Mouse (Mus musculus) limb, embryonic 12.5 days (tissue): ENCODE data around the gene Dgkg. TPM values are rescaled to one million over a fixed set of nuclear protein-coding genes. Genes with fewer than 3 reads are reported as not detected.

ENCODE experiments used
- ATAC-seq: fragments of 200-750 bp; cut with Nextera tagmentation; 2 replicates; pipeline ENCODE4 v1.8.0; 2017; ENCODE audit warnings: low read depth, moderate TSS enrichment; ENCODE audit not compliant: insufficient number of reproducible peaks, insufficient read depth, low FRiP score, low TSS enrichment
- H3K27ac ChIP-seq: fragments of 300-500 bp; sonication (generic); 2 replicates; pipeline ENCODE4 v1.5.1; 2016; ENCODE audit warnings: mild to moderate bottlenecking, moderate library complexity
- H3K27me3 ChIP-seq: fragments of 300-500 bp; sonication (generic); 2 replicates; pipeline ENCODE4 v1.6.1; 2016; ENCODE audit warnings: mild to moderate bottlenecking, moderate library complexity
- H3K36me3 ChIP-seq: fragments of 300-500 bp; sonication (generic); 2 replicates; pipeline ENCODE4 v1.6.1; 2016; ENCODE audit warnings: mild to moderate bottlenecking, moderate library complexity
- H3K4me1 ChIP-seq: fragments of 300-500 bp; sonication (generic); replicated peaks from 2 replicates; pipeline ENCODE4 v1.6.1; 2016
- H3K4me2 ChIP-seq: fragments of 300-500 bp; sonication (generic); 2 replicates; pipeline ENCODE4 v1.6.1; 2016; ENCODE audit warnings: mild to moderate bottlenecking, moderate library complexity
- H3K4me3 ChIP-seq: fragments of 300-500 bp; sonication (generic); replicated peaks from 2 replicates; pipeline ENCODE4 v1.5.1; 2016; ENCODE audit warnings: mild to moderate bottlenecking
- H3K9ac ChIP-seq: fragments of 300-500 bp; sonication (generic); replicated peaks from 2 replicates; pipeline ENCODE4 v1.6.1; 2016; ENCODE audit warnings: mild to moderate bottlenecking, moderate library complexity
- H3K9me3 ChIP-seq: fragments of 300-500 bp; sonication (generic); 2 replicates; pipeline ENCODE4 v1.6.1; 2016; ENCODE audit warnings: mild to moderate bottlenecking, moderate library complexity
- WGBS: fragments of 180-500 bp; shearing (Covaris S2); methylation state at CpG from one replicate; pipeline ENCODE4 v1.1.7; 2016; 5-methylcytosine and 5-hydroxymethylcytosine counted together
- polyA plus RNA-seq: library from polyadenylated mRNA; unstranded; fragments of >200 nt; fragmentation: Nextera tagmentation; extraction: Ambion mirVana; gene quantifications from 2 replicates; pipeline ENCODE4 v1.2.1, GENCODE M21; 2016

The Dgkg gene
- polyA plus RNA-seq, 1 experiment from 2014 or later = 0.30 TPM

- Histone ChIP-seq H3K4me2 (no peak overlapping the region), H3K4me3 (no peak overlapping the region), H3K27me3 (no peaks in the 10 kb centered on the region), H3K9me3 (no peaks in the 10 kb centered on the region), H3K4me1 (peaks cover 24% of the 10 kb centered on the region), H3K9ac (no peak overlapping the region), H3K36me3 (no peaks in the 10 kb centered on the region), H3K27ac (no peak overlapping the region)
- WGBS = 79% methylated on average over 9 of the region's 9 CpGs
- no peak for ATAC-seq
Measured at GRCm38 (mm10) chr16:22510861-22511637, 146.0 kb downstream of the Dgkg start.

- Histone ChIP-seq H3K27ac (no peak overlapping the region), H3K9me3 (no peaks in the 10 kb centered on the region), H3K27me3 (no peaks in the 10 kb centered on the region), H3K4me1 (peaks cover 22% of the 10 kb centered on the region), H3K4me3 (no peak overlapping the region), H3K4me2 (no peak overlapping the region), H3K36me3 (no peaks in the 10 kb centered on the region), H3K9ac (no peak overlapping the region)
- 75% methylated on average over 5 of the region's 5 CpGs for WGBS
- ATAC-seq = no peak
Measured at GRCm38 (mm10) chr16:22508936-22509563, 148.0 kb downstream of the Dgkg start.

GRCm38 (mm10) chr16:22505656-22506055 is 151.4 kb downstream of the Dgkg start:
- ATAC-seq = no peak
- Histone ChIP-seq H3K4me1 (peaks cover 23% of the 10 kb centered on the region), H3K36me3 (no peaks in the 10 kb centered on the region), H3K27me3 (no peaks in the 10 kb centered on the region), H3K4me2 (no peak overlapping the region), H3K9me3 (no peaks in the 10 kb centered on the region), H3K9ac (no peak overlapping the region), H3K4me3 (no peak overlapping the region), H3K27ac (no peak overlapping the region)
- 63% methylated on average over 6 of the region's 6 CpGs for WGBS

- WGBS = 25% methylated on average over 8 of the region's 8 CpGs
- Histone ChIP-seq H3K36me3 (no peaks in the 10 kb centered on the region), H3K4me3 (no peak overlapping the region), H3K27me3 (no peaks in the 10 kb centered on the region), H3K27ac (0 out of 2 replicates have a peak overlapping the region, but pooled peaks have one; percentile 12), H3K4me1 (peaks cover 23% of the 10 kb centered on the region), H3K4me2 (no peak overlapping the region), H3K9me3 (no peaks in the 10 kb centered on the region), H3K9ac (no peak overlapping the region)
- ATAC-seq = peak; percentile 37; the same call in 1 of the 2 replicates
Measured at GRCm38 (mm10) chr16:22504851-22505250, 152.2 kb downstream of the Dgkg start.

- 64% methylated on average over 5 of the region's 5 CpGs for WGBS
- Histone ChIP-seq H3K4me1 (peaks cover 15% of the 10 kb centered on the region), H3K9ac (no peak overlapping the region), H3K36me3 (no peaks in the 10 kb centered on the region), H3K27ac (no peak overlapping the region), H3K4me2 (no peak overlapping the region), H3K9me3 (no peaks in the 10 kb centered on the region), H3K27me3 (no peaks in the 10 kb centered on the region), H3K4me3 (no peak overlapping the region)
- ATAC-seq = no peak
Measured at GRCm38 (mm10) chr16:22504049-22504448, 153.0 kb downstream of the Dgkg start.

GRCm38 (mm10) chr16:22503467-22503866 is 153.6 kb downstream of the Dgkg start:
- Histone ChIP-seq H3K4me3 (no peak overlapping the region), H3K27me3 (no peaks in the 10 kb centered on the region), H3K9me3 (no peaks in the 10 kb centered on the region), H3K36me3 (no peaks in the 10 kb centered on the region), H3K4me2 (no peak overlapping the region), H3K4me1 (peaks cover 13% of the 10 kb centered on the region), H3K9ac (no peak overlapping the region), H3K27ac (no peak overlapping the region)
- WGBS = 67% methylated on average over 4 of the region's 4 CpGs
- no peak for ATAC-seq

GRCm38 (mm10) chr16:22501855-22502254 is 155.2 kb downstream of the Dgkg start:
- Histone ChIP-seq H3K4me3 (no peak overlapping the region), H3K27ac (no peak overlapping the region), H3K27me3 (no peaks in the 10 kb centered on the region), H3K9ac (no peak overlapping the region), H3K4me1 (peaks cover 13% of the 10 kb centered on the region), H3K4me2 (no peak overlapping the region), H3K9me3 (no peaks in the 10 kb centered on the region), H3K36me3 (no peaks in the 10 kb centered on the region)
- WGBS = 71% methylated on average over 6 of the region's 6 CpGs
- ATAC-seq = no peak

GRCm38 (mm10) chr16:22500561-22500960 is 156.5 kb downstream of the Dgkg start:
- H3K36me3 ChIP-seq = no peaks in the 10 kb centered on the region
- WGBS = 88% methylated on average over 5 of the region's 5 CpGs
- H3K9me3 ChIP-seq = no peaks in the 10 kb centered on the region
- H3K4me2 ChIP-seq = no peak overlapping the region
- H3K27me3 ChIP-seq = no peaks in the 10 kb centered on the region
- H3K27ac ChIP-seq = no peak overlapping the region
- H3K4me3 ChIP-seq = no peak overlapping the region
- H3K4me1 ChIP-seq = peaks cover 13% of the 10 kb centered on the region
- ATAC-seq = no peak
- no peak overlapping the region for H3K9ac ChIP-seq

GRCm38 (mm10) chr16:22499951-22500350 is 157.1 kb downstream of the Dgkg start:
- no peak overlapping the region for H3K4me2 ChIP-seq
- H3K4me1 ChIP-seq = peaks cover 11% of the 10 kb centered on the region
- H3K36me3 ChIP-seq = no peaks in the 10 kb centered on the region
- ATAC-seq = no peak
- H3K9me3 ChIP-seq = no peaks in the 10 kb centered on the region
- H3K27ac ChIP-seq = no peak overlapping the region
- no peak overlapping the region for H3K4me3 ChIP-seq
- WGBS = 95% methylated on average over 5 of the region's 5 CpGs
- no peaks in the 10 kb centered on the region for H3K27me3 ChIP-seq
- no peak overlapping the region for H3K9ac ChIP-seq

- Histone ChIP-seq H3K9ac (no peak overlapping the region), H3K27me3 (no peaks in the 10 kb centered on the region), H3K4me3 (no peak overlapping the region), H3K4me2 (no peak overlapping the region), H3K9me3 (no peaks in the 10 kb centered on the region), H3K4me1 (peaks cover 6% of the 10 kb centered on the region), H3K36me3 (no peaks in the 10 kb centered on the region), H3K27ac (no peak overlapping the region)
- ATAC-seq = no peak
- WGBS = 86% methylated on average over 3 of the region's 3 CpGs
Measured at GRCm38 (mm10) chr16:22499447-22499846, 157.6 kb downstream of the Dgkg start.

GRCm38 (mm10) chr16:22497976-22498375 is 159.0 kb downstream of the Dgkg start:
- Histone ChIP-seq H3K36me3 (no peaks in the 10 kb centered on the region), H3K27ac (no peak overlapping the region), H3K27me3 (no peaks in the 10 kb centered on the region), H3K4me2 (no peak overlapping the region), H3K4me1 (no peaks in the 10 kb centered on the region), H3K4me3 (no peak overlapping the region), H3K9ac (no peak overlapping the region), H3K9me3 (no peaks in the 10 kb centered on the region)
- no peak for ATAC-seq
- 53% methylated on average over 3 of the region's 3 CpGs for WGBS
